Mouse (Mus musculus) intestine, postnatal 0 days (tissue): ENCODE data around the gene Il2rb. TPM values are rescaled to one million over a fixed set of nuclear protein-coding genes. Genes with fewer than 3 reads are reported as not detected.

Experiments
- ATAC-seq: fragments of 200-750 bp; cut with Nextera tagmentation; 2 replicates; pipeline ENCODE4 v1.8.0; 2017; ENCODE audit warnings: mild to moderate bottlenecking, moderate TSS enrichment, moderate library complexity
- H3K27ac ChIP-seq: fragments of 300-500 bp; sonication (generic); 2 replicates; pipeline ENCODE4 v1.5.1; 2014; ENCODE audit warnings: mild to moderate bottlenecking, low read depth, low read length, moderate library complexity
- H3K27me3 ChIP-seq: fragments of 300-500 bp; sonication (generic); replicated peaks from 2 replicates; pipeline ENCODE4 v1.6.1; 2014; ENCODE audit warnings: low read length, mixed read lengths; ENCODE audit not compliant: control insufficient read depth, insufficient read depth
- H3K36me3 ChIP-seq: fragments of 300-500 bp; sonication (generic); 2 replicates; pipeline ENCODE4 v1.6.1; 2014; ENCODE audit warnings: mild to moderate bottlenecking, moderate library complexity; ENCODE audit not compliant: control insufficient read depth, insufficient read depth
- H3K4me1 ChIP-seq: fragments of 300-500 bp; sonication (generic); replicated peaks from 2 replicates; pipeline ENCODE4 v1.6.1; 2014; ENCODE audit warnings: antibody characterized with exemption, low read length, mixed read lengths; ENCODE audit not compliant: control insufficient read depth, insufficient read depth
- H3K4me2 ChIP-seq: fragments of 300-500 bp; sonication (generic); replicated peaks from 2 replicates; pipeline ENCODE4 v1.6.1; 2014; ENCODE audit warnings: low read depth, mild to moderate bottlenecking, moderate library complexity
- H3K4me3 ChIP-seq: fragments of 300-500 bp; sonication (generic); 2 replicates; pipeline ENCODE4 v1.5.1; 2014; ENCODE audit warnings: low read depth, low read length
- H3K9ac ChIP-seq: fragments of 300-500 bp; sonication (generic); 2 replicates; pipeline ENCODE4 v1.6.1; 2014; ENCODE audit warnings: mild to moderate bottlenecking, low read depth, low read length
- H3K9me3 ChIP-seq: fragments of 300-500 bp; sonication (generic); 2 replicates; pipeline ENCODE4 v1.6.1; 2016; ENCODE audit warnings: mixed run types; ENCODE audit not compliant: control insufficient read depth
- CTCF ChIP-seq: sonication (generic); IDR thresholded peaks from 2 replicates; pipeline ENCODE4 v1.5.1; 2016; ENCODE audit warnings: low read depth, mild to moderate bottlenecking, control low read depth, antibody characterized with exemption, moderate library complexity
- WGBS: fragments of 180-500 bp; shearing (Covaris S2); extraction: QIAGEN DNeasy Blood & Tissue Kit; methylation state at CpG from one replicate; pipeline ENCODE4 v1.1.7; 2014; 5-methylcytosine and 5-hydroxymethylcytosine counted together
- polyA plus RNA-seq: library from polyadenylated mRNA; unstranded; fragments of >200 nt; fragmentation: Nextera tagmentation; extraction: Ambion mirVana; gene quantifications from 2 replicates; pipeline ENCODE4 v1.2.1, GENCODE M21; 2015

The Il2rb gene
- polyA plus RNA-seq, 1 experiment from 2014 or later = 0.63 TPM

DNA sequence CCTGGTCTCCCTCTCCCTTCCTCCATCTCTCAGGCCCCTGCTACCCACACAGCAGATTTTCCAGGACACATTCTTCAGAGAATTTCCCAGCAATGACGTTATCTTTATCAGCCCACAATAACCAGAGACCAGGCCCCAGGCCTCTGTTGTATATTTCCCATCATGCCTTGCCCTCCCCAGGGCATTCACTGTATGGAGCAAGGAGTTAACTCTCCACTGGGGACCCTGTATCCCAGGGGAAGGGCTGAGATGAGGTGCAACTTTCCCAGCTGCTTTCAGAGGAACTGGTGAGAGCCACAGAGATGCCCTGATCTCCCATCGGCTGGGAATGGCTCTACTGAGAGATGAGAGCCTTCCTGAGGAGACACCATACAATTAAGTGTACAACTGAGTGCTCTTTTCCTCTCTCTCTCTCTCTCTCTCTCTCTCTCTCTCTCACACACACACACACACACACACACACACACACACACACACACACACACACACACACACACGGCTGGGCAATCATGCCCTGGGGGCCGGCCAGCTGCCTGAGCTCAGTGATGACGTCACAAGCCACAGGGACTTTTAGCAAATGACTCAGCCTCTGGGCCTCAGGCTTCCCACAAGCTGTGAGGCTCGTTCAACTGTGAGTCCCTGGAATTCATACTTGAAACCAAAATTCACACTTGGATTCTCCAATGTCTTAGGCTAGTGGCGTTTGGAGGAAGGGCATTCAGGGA lies 45.2 kb downstream of the Il2rb start:
- 0 out of 2 replicates have a peak, but pooled peaks cover 3% of the 10 kb centered on the region for H3K4me1 ChIP-seq
- H3K4me2 ChIP-seq = no peak overlapping the region
- no peaks in the 10 kb centered on the region for H3K27me3 ChIP-seq
- H3K27ac ChIP-seq = peak overlapping the region; percentile 41; the same call in 1 of the 2 replicates
- no peak for ATAC-seq
- H3K9ac ChIP-seq = no peak overlapping the region
- no peaks in the 10 kb centered on the region for H3K9me3 ChIP-seq
- no peak for TF ChIP-seq CTCF
- 34% methylated on average over 7 of the region's 7 CpGs for WGBS
- no peaks in the 10 kb centered on the region; the same call in 1 of the 2 replicates for H3K36me3 ChIP-seq
- no peak overlapping the region for H3K4me3 ChIP-seq

DNA sequence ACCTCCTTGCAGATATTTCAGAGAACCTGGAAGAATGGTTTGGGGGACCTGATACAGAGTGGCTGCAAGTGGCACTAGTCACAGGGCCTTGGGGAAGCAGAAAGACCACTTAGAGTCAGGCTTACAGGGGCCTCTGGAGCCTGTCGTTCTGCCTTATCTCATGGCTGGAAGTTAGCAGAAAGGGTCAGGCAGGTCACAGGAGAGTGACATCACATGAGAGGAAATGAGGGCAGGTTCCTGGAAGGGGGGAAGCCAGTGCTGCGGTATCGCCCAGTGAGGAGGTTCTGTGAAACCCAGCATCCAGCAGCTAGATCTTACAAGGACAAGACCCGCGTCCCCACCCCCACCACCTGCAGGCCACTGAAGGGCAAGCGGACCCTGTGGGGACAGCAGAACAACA lies 45.9 kb downstream of the Il2rb start:
- no peak for TF ChIP-seq CTCF
- 62% methylated on average over 6 of the region's 6 CpGs for WGBS
- H3K4me2 ChIP-seq = no peak overlapping the region
- 0 out of 2 replicates have a peak, but pooled peaks cover 3% of the 10 kb centered on the region for H3K4me1 ChIP-seq
- no peaks in the 10 kb centered on the region for H3K9me3 ChIP-seq
- no peak for ATAC-seq
- H3K27me3 ChIP-seq = no peaks in the 10 kb centered on the region
- no peaks in the 10 kb centered on the region; the same call in 1 of the 2 replicates for H3K36me3 ChIP-seq
- 0 out of 2 replicates have a peak overlapping the region, but pooled peaks have one; percentile 41 for H3K27ac ChIP-seq
- no peak overlapping the region for H3K9ac ChIP-seq
- no peak overlapping the region for H3K4me3 ChIP-seq

DNA sequence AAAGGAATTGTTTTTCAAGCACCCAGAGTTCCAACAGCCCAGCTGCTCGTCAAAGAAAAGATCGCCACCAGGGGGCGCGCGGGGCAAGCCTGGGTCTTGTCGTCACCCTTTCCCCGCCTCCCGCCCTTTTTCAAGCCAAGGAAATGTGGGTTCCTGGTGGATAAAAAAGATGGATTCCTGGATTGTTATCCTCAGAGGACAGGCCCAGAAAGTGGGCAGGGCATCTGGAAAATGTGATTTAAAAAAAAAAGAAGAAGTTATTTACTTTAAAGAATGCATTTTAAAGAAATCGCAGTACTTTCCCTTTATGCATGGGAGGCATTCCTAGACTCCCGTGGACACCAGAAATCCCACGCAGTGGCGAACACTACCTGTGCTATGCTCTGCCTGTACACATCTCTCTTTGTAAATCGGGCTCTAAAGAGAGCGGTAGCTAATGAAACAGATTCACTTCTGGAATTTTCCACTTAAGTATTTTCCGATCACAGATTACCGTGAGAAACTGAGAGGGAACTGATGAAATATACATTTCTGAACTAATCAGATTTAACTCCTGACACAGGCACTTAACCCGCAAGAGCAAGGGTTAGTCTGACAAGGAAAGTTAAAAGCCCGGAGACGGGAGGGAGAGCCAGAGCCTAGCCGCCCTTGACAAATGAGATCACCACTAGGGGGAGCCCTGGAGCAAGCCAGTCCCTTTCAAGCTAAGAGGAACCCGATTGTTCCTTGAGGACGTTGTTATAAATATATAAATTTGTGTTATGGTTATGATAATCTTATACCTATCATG lies 47.1 kb downstream of the Il2rb start:
- H3K27me3 ChIP-seq = no peaks in the 10 kb centered on the region
- WGBS = 1% methylated on average over 22 of the region's 22 CpGs
- no peaks in the 10 kb centered on the region for H3K9me3 ChIP-seq
- H3K4me2 ChIP-seq = peak overlapping the region; percentile 74
- H3K9ac ChIP-seq = peak overlapping the region; percentile 35; the same call in 1 of the 2 replicates
- H3K36me3 ChIP-seq = no peaks in the 10 kb centered on the region
- H3K27ac ChIP-seq = peak overlapping the region; percentile 65
- H3K4me3 ChIP-seq = peak overlapping the region; percentile 30
- TF ChIP-seq CTCF = peak; percentile 95
- peak; percentile 63 for ATAC-seq
- 0 out of 2 replicates have a peak, but pooled peaks cover 3% of the 10 kb centered on the region for H3K4me1 ChIP-seq

DNA sequence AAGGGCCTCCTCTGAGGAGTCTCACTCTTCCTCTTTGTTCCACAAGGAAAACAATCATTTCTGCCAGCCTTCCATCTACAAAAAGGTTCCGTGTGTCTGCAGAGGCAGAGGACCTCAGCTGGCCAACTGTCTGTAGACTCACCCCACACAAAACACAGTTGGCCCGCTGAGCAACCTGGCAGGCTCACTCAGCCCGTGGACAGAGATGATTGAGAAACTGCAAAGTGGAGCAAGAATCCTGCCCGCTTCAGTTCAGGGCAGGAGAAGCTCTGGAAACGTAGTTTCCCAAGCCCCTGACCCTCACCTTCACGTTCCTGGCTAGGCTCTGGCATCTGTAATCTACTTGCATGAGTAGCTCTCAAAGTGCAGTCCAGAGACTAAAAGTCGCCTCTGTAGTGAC lies 48.0 kb downstream of the Il2rb start:
- no peak overlapping the region for H3K4me2 ChIP-seq
- H3K9me3 ChIP-seq = no peaks in the 10 kb centered on the region
- 45% methylated on average over 7 of the region's 7 CpGs for whole genome bisulfite sequencing
- 0 out of 2 replicates have a peak, but pooled peaks cover 3% of the 10 kb centered on the region for H3K4me1 ChIP-seq
- H3K36me3 ChIP-seq = no peaks in the 10 kb centered on the region
- H3K27ac ChIP-seq = no peak overlapping the region
- ATAC-seq = no peak
- no peak overlapping the region for H3K9ac ChIP-seq
- no peak for TF ChIP-seq CTCF
- H3K4me3 ChIP-seq = no peak overlapping the region
- H3K27me3 ChIP-seq = 0 out of 2 replicates have a peak, but pooled peaks cover under 1% of the 10 kb centered on the region

DNA sequence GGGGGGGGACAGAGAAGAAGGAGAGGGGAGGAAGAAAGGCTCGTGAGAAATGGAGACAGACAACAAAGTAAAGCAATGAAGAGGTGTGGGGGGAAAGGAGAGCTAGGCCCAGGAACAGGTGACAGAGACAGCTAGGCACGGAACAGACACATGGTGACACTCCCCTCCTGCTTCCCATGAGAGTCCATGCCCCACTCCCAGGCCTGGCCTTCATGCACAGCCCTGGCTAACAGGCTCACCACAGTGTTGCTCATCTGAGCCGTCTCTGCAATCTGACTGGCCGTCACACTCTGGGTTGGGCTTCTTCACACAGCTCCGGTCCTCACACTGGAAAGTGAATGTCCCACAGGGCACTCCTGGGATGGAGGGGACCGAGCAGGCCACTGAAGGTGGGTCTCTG lies 51.2 kb downstream of the Il2rb start:
- 53% methylated on average over 6 of the region's 6 CpGs for WGBS
- Histone ChIP-seq H3K4me3 (no peak overlapping the region), H3K4me1 (no peaks in the 10 kb centered on the region), H3K4me2 (no peak overlapping the region), H3K9me3 (no peaks in the 10 kb centered on the region), H3K36me3 (no peaks in the 10 kb centered on the region), H3K27me3 (peaks cover 12% of the 10 kb centered on the region; the same call in 1 of the 2 replicates), H3K27ac (no peak overlapping the region), H3K9ac (no peak overlapping the region)
- ATAC-seq = no peak
- TF ChIP-seq CTCF = no peak

DNA sequence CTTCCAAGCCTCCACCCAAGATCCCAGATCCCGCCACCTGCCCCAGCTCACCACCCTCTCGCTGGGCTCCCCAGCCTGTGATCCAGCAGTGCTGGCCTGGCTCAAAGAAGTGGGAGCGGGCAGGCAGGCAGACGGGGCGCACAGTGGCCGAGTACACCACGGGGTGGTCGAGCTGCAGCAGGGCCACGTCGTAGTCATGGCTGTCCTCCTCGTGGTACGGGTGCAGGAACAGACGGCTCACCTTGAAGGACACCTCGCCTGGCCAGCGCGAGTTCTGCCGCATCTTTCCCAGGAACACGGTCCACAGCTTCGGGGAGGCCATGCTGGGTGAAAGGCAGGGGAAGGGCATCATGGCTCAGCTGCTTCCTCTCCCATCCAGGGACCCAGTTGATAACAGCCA lies 52.8 kb downstream of the Il2rb start:
- no peak for ATAC-seq
- no peak for TF ChIP-seq CTCF
- Histone ChIP-seq H3K4me3 (no peak overlapping the region), H3K9me3 (no peaks in the 10 kb centered on the region), H3K4me2 (no peak overlapping the region), H3K4me1 (no peaks in the 10 kb centered on the region; the same call in 1 of the 2 replicates), H3K27me3 (peaks cover 24% of the 10 kb centered on the region), H3K27ac (no peak overlapping the region), H3K9ac (no peak overlapping the region), H3K36me3 (no peaks in the 10 kb centered on the region)
- WGBS = 86% methylated on average over 19 of the region's 19 CpGs
